Mouse (Mus musculus) kidney, adult 2 months (tissue): Measurements from ENCODE around the gene Capn11. TPM values are rescaled to one million over a fixed set of nuclear protein-coding genes. Genes with fewer than 3 reads are reported as not detected.

Source experiments
- DNase-seq: peaks from one replicate; pipeline ENCODE4 v3.0.0; 2021
- H3K27ac ChIP-seq: fragments of 200-500 bp; 2 replicates; pipeline ENCODE4 v1.5.1; 2012; ENCODE audit warnings: low read depth, low read length, control low read depth, inconsistent platforms; ENCODE audit not compliant: insufficient read depth
- H3K27me3 ChIP-seq: fragments of 200-500 bp; replicated peaks from 2 replicates; pipeline ENCODE4 v1.6.1; 2012; ENCODE audit warnings: mild to moderate bottlenecking, moderate library complexity, low read length, inconsistent platforms; ENCODE audit not compliant: control insufficient read depth, insufficient read depth
- H3K36me3 ChIP-seq: fragments of 200-500 bp; 2 replicates; pipeline ENCODE4 v1.6.1; 2012; ENCODE audit warnings: mild to moderate bottlenecking, moderate library complexity, low read length, inconsistent platforms; ENCODE audit not compliant: control insufficient read depth, insufficient read depth
- H3K4me1 ChIP-seq: fragments of 200-500 bp; 2 replicates; pipeline ENCODE4 v1.6.1; 2011; ENCODE audit warnings: low read length; ENCODE audit not compliant: control insufficient read depth, insufficient read depth
- H3K4me3 ChIP-seq: fragments of 200-500 bp; 2 replicates; pipeline ENCODE4 v1.5.1; 2011; ENCODE audit warnings: mild to moderate bottlenecking, low read depth, low read length, control low read depth; ENCODE audit not compliant: insufficient read depth
- CTCF ChIP-seq: fragments of 200-500 bp; conservative IDR thresholded peaks from 2 replicates; pipeline ENCODE4 v1.5.1; 2011; ENCODE audit warnings: low read depth, mild to moderate bottlenecking, control low read depth, low read length, moderate library complexity, mixed read lengths; ENCODE audit not compliant: insufficient read depth, insufficient read length
- POLR2A ChIP-seq: fragments of 200-500 bp; IDR thresholded peaks from one replicate; pipeline ENCODE4 v1.6.1; 2011; ENCODE audit warnings: low read depth, low read length, control low read depth
- WGBS: fragments of 180-500 bp; shearing (Covaris S2); methylation state at CpG from one replicate; pipeline ENCODE4 v1.1.7; 2018; 5-methylcytosine and 5-hydroxymethylcytosine counted together
- polyA plus RNA-seq: library from polyadenylated mRNA; depleted of rRNA; stranded (reverse); fragments of >200 nt; gene quantifications from 2 replicates; pipeline ENCODE4 v1.2.3, GENCODE M21; 2012

Capn11 gene
- polyA plus RNA-seq, 1 experiment, result 0.16 TPM

DNA sequence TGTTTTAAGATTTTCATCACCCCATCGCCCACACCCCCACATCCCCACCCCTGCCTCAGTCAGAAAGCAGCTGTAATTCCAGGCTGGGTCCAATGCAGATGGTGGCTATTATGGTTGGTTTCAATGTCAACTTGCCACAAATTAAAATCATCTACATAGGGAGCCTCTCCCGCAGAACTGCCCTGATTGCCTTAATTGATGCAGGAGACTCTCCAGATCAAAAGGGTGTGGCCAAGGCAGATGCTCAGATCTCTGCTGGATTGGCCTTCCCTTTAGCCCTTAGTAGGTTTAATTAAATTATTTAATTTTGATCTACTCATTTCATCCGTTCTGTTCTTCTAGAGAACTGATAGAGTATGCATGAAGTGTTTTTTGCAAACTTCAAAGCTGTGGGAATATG is 56.1 kb downstream of the Capn11 start:
- Histone ChIP-seq H3K27me3 (no peaks in the 10 kb centered on the region), H3K4me1 (no peaks in the 10 kb centered on the region), H3K4me3 (no peak overlapping the region), H3K27ac (no peak overlapping the region), H3K36me3 (no peaks in the 10 kb centered on the region)
- no peak for DNase-seq
- TF ChIP-seq CTCF (no peak), POLR2A (no peak)
- WGBS, result 93% methylated on average over 3 of the region's 3 CpGs

- H3K27ac ChIP-seq, result peak within 1 kb of the TSS; percentile 39
- WGBS, result 53% methylated on average over 6 of the region's 6 CpGs
- TF ChIP-seq POLR2A (no peak), CTCF (no peak)
- peaks cover 4% of the 10 kb centered on the region for H3K4me1 ChIP-seq
- H3K27me3 ChIP-seq, result no peaks in the 10 kb centered on the region
- H3K36me3 ChIP-seq, result no peaks in the 10 kb centered on the region
- H3K4me3 ChIP-seq, result no peak within 1 kb of the TSS
- DNase-seq, result peak; percentile 76
Measured at GRCm38 (mm10) chr17:45601877-45602304, 57.2 kb downstream of the Capn11 start, which contains the start of gene Mymx. Mymx (minus strand) TSS chr17:45602102.

GRCm38 (mm10) chr17:45601325-45601724 is 57.8 kb downstream of the Capn11 start:
- Histone ChIP-seq H3K36me3 (no peaks in the 10 kb centered on the region), H3K27ac (peak overlapping the region; percentile 39), H3K27me3 (no peaks in the 10 kb centered on the region), H3K4me1 (peaks cover 10% of the 10 kb centered on the region), H3K4me3 (no peak overlapping the region)
- DNase-seq, result no peak
- WGBS, result 47% methylated on average over 22 of the region's 22 CpGs
- no peak for TF ChIP-seq CTCF
- no peak for TF ChIP-seq POLR2A

- WGBS, result 76% methylated on average over 8 of the region's 8 CpGs
- no peak overlapping the region for H3K27ac ChIP-seq
- no peaks in the 10 kb centered on the region for H3K36me3 ChIP-seq
- H3K27me3 ChIP-seq, result no peaks in the 10 kb centered on the region
- no peak overlapping the region for H3K4me3 ChIP-seq
- H3K4me1 ChIP-seq, result peaks cover 16% of the 10 kb centered on the region
- no peak for DNase-seq
- no peak for TF ChIP-seq CTCF
- no peak for TF ChIP-seq POLR2A
Measured at GRCm38 (mm10) chr17:45600267-45600666, 58.9 kb downstream of the Capn11 start.

GRCm38 (mm10) chr17:45599446-45600242 is 59.5 kb downstream of the Capn11 start, which contains the start of gene Slc29a1:
Slc29a1 (minus strand) TSS chr17:45599606.
- Histone ChIP-seq H3K27me3 (no peaks in the 10 kb centered on the region), H3K36me3 (no peaks in the 10 kb centered on the region), H3K4me1 (peaks cover 19% of the 10 kb centered on the region), H3K4me3 (peak within 1 kb of the TSS; percentile 35), H3K27ac (peak within 1 kb of the TSS; percentile 30; the same call in 1 of the 2 replicates)
- no peak for TF ChIP-seq CTCF
- no peak for TF ChIP-seq POLR2A
- WGBS, result 23% methylated on average over 32 of the region's 32 CpGs
- peak; percentile 79 for DNase-seq

DNA sequence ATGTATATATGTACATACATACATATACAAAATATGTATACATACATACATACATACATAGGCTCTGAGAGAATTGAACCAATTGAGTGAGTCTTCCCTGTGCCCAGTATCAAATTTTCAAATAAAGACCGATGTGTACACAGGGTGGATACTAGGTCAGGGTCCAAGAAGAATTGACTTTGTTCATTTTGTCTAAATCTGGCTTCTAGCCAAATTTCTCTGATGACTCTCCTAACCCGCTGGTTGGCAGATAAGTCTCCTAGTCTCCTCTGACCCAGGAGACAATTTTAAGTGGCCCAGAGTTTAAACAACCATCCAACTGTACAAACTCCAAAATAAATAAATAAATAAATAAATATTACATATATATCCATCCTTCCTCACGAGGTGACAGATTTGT is 60.2 kb downstream of the Capn11 start:
- TF ChIP-seq CTCF, result no peak
- no peak for TF ChIP-seq POLR2A
- Histone ChIP-seq H3K4me3 (0 out of 2 replicates have a peak overlapping the region, but pooled peaks have one; percentile 35), H3K27ac (no peak overlapping the region), H3K4me1 (peaks cover 19% of the 10 kb centered on the region), H3K36me3 (no peaks in the 10 kb centered on the region), H3K27me3 (no peaks in the 10 kb centered on the region)
- 33% methylated on average over 3 of the region's 3 CpGs for WGBS
- no peak for DNase-seq

DNA sequence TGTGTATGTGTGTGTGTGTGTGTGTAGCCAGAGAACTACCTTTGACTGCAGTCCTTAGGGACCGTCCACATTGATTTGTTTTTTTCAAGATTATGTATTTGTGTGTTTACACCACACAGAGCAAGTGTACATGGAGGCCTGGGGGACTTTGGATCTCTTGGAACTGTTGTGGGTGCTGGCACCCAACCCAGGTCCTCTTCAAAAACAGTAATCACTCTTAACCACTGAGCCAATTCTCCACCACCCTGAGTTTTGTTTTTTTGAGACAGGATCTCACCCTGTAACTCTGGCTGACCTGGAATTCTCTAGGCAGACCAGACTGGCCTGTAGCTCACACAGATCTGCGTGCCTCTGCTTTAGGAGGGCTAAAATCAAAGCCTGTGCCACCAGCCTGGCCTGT is 60.7 kb downstream of the Capn11 start:
- 83% methylated on average over 2 of the region's 2 CpGs for WGBS
- Histone ChIP-seq H3K36me3 (no peaks in the 10 kb centered on the region), H3K4me1 (peaks cover 19% of the 10 kb centered on the region), H3K27me3 (no peaks in the 10 kb centered on the region), H3K4me3 (no peak overlapping the region), H3K27ac (peak overlapping the region; percentile 30; the same call in 1 of the 2 replicates)
- no peak for DNase-seq
- TF ChIP-seq CTCF, result no peak
- no peak for TF ChIP-seq POLR2A
